Mouse (Mus musculus): ENCODE measurements around the gene Naip1. TPM values are rescaled to one million over a fixed set of nuclear protein-coding genes. Genes with fewer than 3 reads are reported as not detected.
"Not testable (repeated sequence)": the region's sequence is repeated elsewhere in the genome, so short reads cannot be mapped to it uniquely, and the experiment has no call there.

The Naip1 gene
- total and polyA plus RNA-seq, 2 experiments from 2014 or later, result not detected

- no peak for TF ChIP-seq CTCF (IDR thresholded peaks at IDR 0.05; ENCODE audit: low read depth)
- TF ChIP-seq EP300 (IDR thresholded peaks at IDR 0.05; ENCODE audit: low read depth), result no peak
- 41% methylated on average over 1 of the region's 1 CpGs for WGBS
These were observed 38.2 kb downstream of the Naip1 start for GRCm38 (mm10) chr13:100414428-100414827.

GRCm38 (mm10) chr13:100409825-100410224 lies 42.8 kb downstream of the Naip1 start:
- 65% methylated on average over 4 of the region's 4 CpGs for WGBS
- Histone ChIP-seq H3K27ac (ENCODE audit: low read depth) (no peak overlapping the region), H3K9me3 (replicated peaks; ENCODE audit: control insufficient read depth, low read length) (no peaks in the 10 kb centered on the region), H3K36me3 (replicated peaks; ENCODE audit: control insufficient read depth, insufficient read depth, low read length) (no peaks in the 10 kb centered on the region), H3K4me3 (ENCODE audit: low read depth, low read length) (no peak overlapping the region), H3K4me1 (ENCODE audit: control insufficient read depth, insufficient read depth) (no peaks in the 10 kb centered on the region), H3K4me2 (ENCODE audit: low read depth, low read length) (no peak overlapping the region), H3K9ac (replicated peaks; ENCODE audit: low read depth, low read length) (no peak overlapping the region), H3K27me3 (ENCODE audit: control insufficient read depth, insufficient read depth, low read length) (no peaks in the 10 kb centered on the region)
- TF ChIP-seq CTCF (IDR thresholded peaks at IDR 0.05; ENCODE audit: low read depth) (no peak), EP300 (IDR thresholded peaks at IDR 0.05; ENCODE audit: low read depth) (no peak)
- DNase-seq (ENCODE audit: low spot score) (no peak), ATAC-seq (ENCODE audit: insufficient read depth, low read depth) (no peak)

More at GRCm38 (mm10) chr13:100414428-100414827, 38.2 kb downstream of the Naip1 start:
- no peak for ATAC-seq (ENCODE audit: insufficient read depth, low read depth)
- Histone ChIP-seq H3K4me2 (ENCODE audit: low read depth, low read length) (no peak overlapping the region), H3K27me3 (ENCODE audit: control insufficient read depth, insufficient read depth, low read length) (no peaks in the 10 kb centered on the region), H3K4me1 (ENCODE audit: control insufficient read depth, insufficient read depth) (no peaks in the 10 kb centered on the region), H3K27ac (ENCODE audit: low read depth) (no peak overlapping the region), H3K9me3 (replicated peaks; ENCODE audit: control insufficient read depth, low read length) (0 out of 2 replicates have a peak, but pooled peaks cover 2% of the 10 kb centered on the region), H3K9ac (replicated peaks; ENCODE audit: low read depth, low read length) (no peak overlapping the region), H3K36me3 (replicated peaks; ENCODE audit: control insufficient read depth, insufficient read depth, low read length) (no peaks in the 10 kb centered on the region), H3K4me3 (ENCODE audit: low read depth, low read length) (no peak overlapping the region)
- DNase-seq (ENCODE audit: low spot score), result no peak

GRCm38 (mm10) chr13:100409181-100409580 lies 43.5 kb downstream of the Naip1 start:
- WGBS, result 68% methylated on average over 5 of the region's 5 CpGs
- Histone ChIP-seq H3K27me3 (ENCODE audit: control insufficient read depth, insufficient read depth, low read length) (no peaks in the 10 kb centered on the region), H3K36me3 (replicated peaks; ENCODE audit: control insufficient read depth, insufficient read depth, low read length) (no peaks in the 10 kb centered on the region), H3K4me2 (ENCODE audit: low read depth, low read length) (no peak overlapping the region), H3K9me3 (replicated peaks; ENCODE audit: control insufficient read depth, low read length) (no peaks in the 10 kb centered on the region), H3K4me3 (ENCODE audit: low read depth, low read length) (no peak overlapping the region), H3K27ac (ENCODE audit: low read depth) (no peak overlapping the region), H3K4me1 (ENCODE audit: control insufficient read depth, insufficient read depth) (no peaks in the 10 kb centered on the region), H3K9ac (replicated peaks; ENCODE audit: low read depth, low read length) (no peak overlapping the region)
- ATAC-seq (ENCODE audit: insufficient read depth, low read depth), result no peak
- DNase-seq (ENCODE audit: low spot score), result no peak
- TF ChIP-seq EP300 (IDR thresholded peaks at IDR 0.05; ENCODE audit: low read depth) (no peak), CTCF (IDR thresholded peaks at IDR 0.05; ENCODE audit: low read depth) (no peak)

- ATAC-seq (ENCODE audit: insufficient read depth, low read depth) (no peak), DNase-seq (ENCODE audit: low spot score) (no peak)
- no peak for TF ChIP-seq CTCF (IDR thresholded peaks at IDR 0.05; ENCODE audit: low read depth)
- TF ChIP-seq EP300 (IDR thresholded peaks at IDR 0.05; ENCODE audit: low read depth), result no peak
- H3K9me3 ChIP-seq (replicated peaks; ENCODE audit: control insufficient read depth, low read length), result no peaks in the 10 kb centered on the region
- H3K4me3 ChIP-seq (ENCODE audit: low read depth, low read length), result no peak overlapping the region
- no peaks in the 10 kb centered on the region for H3K27me3 ChIP-seq (ENCODE audit: control insufficient read depth, insufficient read depth, low read length)
- H3K4me2 ChIP-seq (ENCODE audit: low read depth, low read length), result no peak overlapping the region
- H3K9ac ChIP-seq (replicated peaks; ENCODE audit: low read depth, low read length), result no peak overlapping the region
- H3K36me3 ChIP-seq (replicated peaks; ENCODE audit: control insufficient read depth, insufficient read depth, low read length), result no peaks in the 10 kb centered on the region
- no peaks in the 10 kb centered on the region for H3K4me1 ChIP-seq (ENCODE audit: control insufficient read depth, insufficient read depth)
- 61% methylated on average over 7 of the region's 7 CpGs for WGBS
- H3K27ac ChIP-seq (ENCODE audit: low read depth), result no peak overlapping the region
These were observed 44.4 kb downstream of the Naip1 start for GRCm38 (mm10) chr13:100408242-100408641.

GRCm38 (mm10) chr13:100402930-100403637 lies 49.6 kb downstream of the Naip1 start:
- H3K9me3 ChIP-seq (replicated peaks; ENCODE audit: control insufficient read depth, low read length); H3K4me2 ChIP-seq (ENCODE audit: low read depth, low read length); DNase-seq (ENCODE audit: low spot score); ATAC-seq (ENCODE audit: insufficient read depth, low read depth); H3K9ac ChIP-seq (replicated peaks; ENCODE audit: low read depth, low read length); H3K27ac ChIP-seq (ENCODE audit: low read depth); H3K4me1 ChIP-seq (ENCODE audit: control insufficient read depth, insufficient read depth); H3K36me3 ChIP-seq (replicated peaks; ENCODE audit: control insufficient read depth, insufficient read depth, low read length); H3K27me3 ChIP-seq (ENCODE audit: control insufficient read depth, insufficient read depth, low read length); H3K4me3 ChIP-seq (ENCODE audit: low read depth, low read length): not testable (repeated sequence)
- 64% methylated on average over 7 of the region's 7 CpGs for WGBS

- H3K4me3 ChIP-seq (ENCODE audit: low read depth, low read length); DNase-seq (ENCODE audit: low spot score); H3K4me2 ChIP-seq (ENCODE audit: low read depth, low read length); H3K27ac ChIP-seq (ENCODE audit: low read depth); H3K27me3 ChIP-seq (ENCODE audit: control insufficient read depth, insufficient read depth, low read length); H3K4me1 ChIP-seq (ENCODE audit: control insufficient read depth, insufficient read depth); H3K9me3 ChIP-seq (replicated peaks; ENCODE audit: control insufficient read depth, low read length); H3K9ac ChIP-seq (replicated peaks; ENCODE audit: low read depth, low read length); H3K36me3 ChIP-seq (replicated peaks; ENCODE audit: control insufficient read depth, insufficient read depth, low read length); ATAC-seq (ENCODE audit: insufficient read depth, low read depth): not testable (repeated sequence)
- WGBS, result 23% methylated on average over 5 of the region's 5 CpGs
- TF ChIP-seq CTCF (IDR thresholded peaks at IDR 0.05; ENCODE audit: low read depth), result peak; percentile 43
These were observed 61.6 kb downstream of the Naip1 start for GRCm38 (mm10) chr13:100391021-100391420.
